Mouse (Mus musculus): ENCODE measurements at regions not wholly inside any gene's neighbourhood (a gene's known extent, or its start where the extent isn't known, plus 50 kb on each side); places are given as distances from the start of the nearest gene placed in this dataset.

GRCm38 (mm10) chr8:109416327-109417100, 77.3 kb upstream of the Pmfbp1 start:
- peak; percentile 75 for DNase-seq

GRCm38 (mm10) chr8:109417222-109417621, 76.6 kb upstream of the Pmfbp1 start:
- DNase-seq: peak; percentile 80

GRCm38 (mm10) chr8:109417971-109418370, 75.9 kb upstream of the Pmfbp1 start:
- DNase-seq: peak; percentile 36

GRCm38 (mm10) chr8:109419029-109419596, 74.7 kb upstream of the Pmfbp1 start:
- DNase-seq: peak; percentile 44

GRCm38 (mm10) chr8:109424004-109424403, 69.8 kb upstream of the Pmfbp1 start:
- no peak for DNase-seq

- DNase-seq: no peak
These were observed 65.3 kb upstream of the Pmfbp1 start for GRCm38 (mm10) chr8:109428551-109428950.

GRCm38 (mm10) chr8:109434538-109434937, 59.3 kb upstream of the Pmfbp1 start:
- DNase-seq: no peak

- no peak for DNase-seq
These were observed 57.8 kb upstream of the Pmfbp1 start for GRCm38 (mm10) chr8:109436056-109436455.

GRCm38 (mm10) chr8:109436830-109437567, 56.8 kb upstream of the Pmfbp1 start:
- no peak for DNase-seq

GRCm38 (mm10) chr8:109438531-109438930, 55.3 kb upstream of the Pmfbp1 start:
- no peak for DNase-seq

Data from right cerebral cortex, adult 18-20 months (tissue).